Mouse (Mus musculus) right cerebral cortex, postnatal 4 days (tissue): ENCODE results near the gene Tmem114.

Experiments
- DNase-seq: peaks from one replicate; pipeline ENCODE4 v3.0.0-alpha.2; 2022

The Tmem114 gene

DNA sequence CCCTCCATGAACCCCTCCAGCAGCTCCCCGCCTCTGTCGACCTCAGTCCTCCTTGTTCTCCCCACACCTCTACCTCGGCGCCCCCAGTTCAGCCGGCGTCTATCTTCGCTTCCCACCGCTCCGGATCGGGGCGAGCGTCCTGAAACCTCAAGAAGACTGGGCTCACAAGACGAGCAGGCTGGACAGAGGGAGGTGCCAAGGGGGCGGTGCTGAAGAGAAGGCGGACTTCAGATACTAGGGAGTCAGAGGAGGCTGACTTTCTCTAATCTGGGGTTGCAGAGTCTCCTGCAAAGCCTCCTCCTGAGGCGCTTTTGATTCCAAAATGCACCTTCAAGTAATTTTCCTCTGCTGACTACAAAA, at the start of gene Tmem114:
Gene Tmem114 (minus strand): TSS at position 166 of the 360 bp plus-strand sequence.
- no peak for DNase-seq

DNA sequence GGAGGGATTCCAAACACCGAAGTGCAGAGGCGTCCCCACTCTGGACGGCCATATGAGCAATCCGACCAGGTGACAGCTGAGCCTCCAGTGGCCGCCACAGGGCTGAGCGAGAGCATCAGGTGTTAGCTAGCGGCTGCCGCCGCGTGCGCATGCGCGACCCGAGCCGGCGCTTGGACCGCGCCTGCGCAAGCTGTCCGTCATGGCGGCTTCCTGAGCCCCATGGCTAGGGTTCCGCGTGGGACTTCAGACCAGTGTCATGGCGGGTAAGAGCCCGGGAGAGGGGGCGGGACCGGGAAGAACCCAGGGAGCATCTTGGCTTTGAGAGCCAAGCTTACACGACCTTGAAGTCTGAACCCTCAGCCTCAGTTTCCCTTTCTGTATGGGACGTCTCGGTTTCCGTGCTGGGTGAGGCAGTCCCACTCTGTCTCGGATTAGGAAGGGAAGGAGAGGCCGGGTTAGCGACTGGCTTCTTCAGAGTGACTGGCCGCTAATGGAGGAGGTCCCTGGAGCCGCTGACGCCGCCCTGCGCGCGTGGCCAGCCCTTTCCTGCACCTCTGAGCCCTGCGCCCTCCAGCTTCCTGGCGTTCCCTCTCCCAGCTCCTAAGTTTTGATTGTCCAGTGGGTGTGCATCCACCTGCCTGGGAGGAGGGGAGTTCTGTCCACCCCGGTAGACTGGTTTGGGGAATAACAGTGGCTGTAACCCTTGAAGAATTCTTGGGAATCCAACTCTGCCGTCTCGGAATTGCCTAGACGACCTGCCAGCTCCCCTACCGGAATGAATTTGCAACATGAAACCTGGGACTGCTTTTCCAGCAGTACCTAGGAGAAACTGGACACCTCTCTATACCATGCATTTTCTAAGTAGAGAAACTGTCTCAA, 45.9 kb upstream of the Tmem114 start, which contains the start of gene Mettl22:
Gene Mettl22 (plus strand): TSS at position 186 of the 879 bp plus-strand sequence.
- DNase-seq = peak; percentile 88

DNA sequence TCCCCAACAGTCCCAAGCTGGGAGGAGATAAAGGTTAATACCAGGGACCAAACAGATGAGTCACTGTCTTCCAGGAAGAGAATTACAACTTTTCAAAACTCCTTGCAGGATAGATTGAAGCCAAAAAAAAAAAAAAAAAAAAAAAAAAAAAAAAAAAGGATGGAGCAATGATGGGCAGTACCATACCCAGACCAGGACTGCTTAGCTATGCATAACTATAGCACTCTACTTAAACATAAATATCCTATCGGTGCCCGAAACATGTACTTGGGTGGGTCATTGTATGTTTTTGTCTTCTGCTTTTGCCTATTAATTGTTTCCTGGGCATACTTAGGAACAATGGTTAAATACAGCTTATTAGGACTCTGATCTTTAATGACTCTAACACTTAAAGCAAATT, 45.2 kb upstream of the Tmem114 start:
- DNase-seq = no peak

DNA sequence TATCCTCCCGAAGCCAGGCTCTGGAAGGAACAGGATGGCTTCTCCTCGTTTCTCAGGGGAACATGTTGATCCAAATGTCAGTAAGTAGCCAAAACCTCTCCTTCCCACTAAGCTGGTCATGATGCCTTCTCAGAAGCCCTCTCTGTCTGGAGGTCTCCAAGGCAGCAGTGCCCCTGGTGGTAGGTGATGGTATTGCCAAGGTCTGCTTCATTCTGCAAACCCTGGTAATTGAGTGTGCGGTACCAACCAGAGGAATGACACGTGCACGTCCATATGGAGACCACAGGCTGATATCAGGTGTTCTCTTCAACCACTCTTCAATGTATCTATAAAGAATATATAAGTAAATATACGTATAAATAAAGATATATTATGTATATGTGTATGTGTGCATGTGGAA, 34.2 kb upstream of the Tmem114 start:
- peak; percentile 58 for DNase-seq

DNA sequence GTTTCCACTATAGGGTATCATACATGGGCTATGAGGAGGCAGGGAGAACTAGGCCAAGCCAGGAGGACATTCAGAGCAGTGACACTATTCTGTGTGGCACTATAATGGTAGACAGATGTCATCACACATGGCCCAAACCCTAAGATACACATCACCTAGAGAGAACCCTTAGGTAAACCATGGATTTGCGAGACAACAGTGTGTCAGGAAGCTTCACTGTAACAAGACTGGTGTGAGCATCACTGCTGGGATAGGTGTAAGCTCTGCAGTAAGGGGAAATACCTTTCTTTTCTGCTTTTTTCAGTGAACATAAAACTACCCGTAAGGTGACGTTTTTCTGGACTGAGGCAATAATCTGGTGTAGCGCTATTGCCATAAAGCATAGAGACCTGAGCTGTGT, 33.5 kb upstream of the Tmem114 start:
- DNase-seq = no peak

DNA sequence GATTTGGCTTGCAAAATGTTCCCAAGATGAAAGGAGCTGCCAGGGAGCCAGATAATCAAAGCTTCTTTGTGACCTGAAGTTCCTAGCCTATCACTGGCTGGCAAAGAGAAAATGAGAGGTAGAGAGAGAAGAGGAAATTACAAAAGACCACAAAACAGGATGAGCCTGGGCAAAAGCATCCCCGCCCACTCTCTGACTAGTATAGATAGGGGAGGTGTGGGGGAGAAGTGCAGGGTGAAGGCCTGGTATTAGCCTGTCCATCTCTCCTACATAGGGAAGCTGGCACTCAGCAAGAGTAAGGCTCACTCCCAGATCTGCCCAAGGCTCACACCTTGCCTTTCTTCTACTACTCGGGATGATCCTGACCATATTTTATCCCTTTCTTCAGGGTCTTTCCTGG, 30.3 kb upstream of the Tmem114 start:
- no peak for DNase-seq

DNA sequence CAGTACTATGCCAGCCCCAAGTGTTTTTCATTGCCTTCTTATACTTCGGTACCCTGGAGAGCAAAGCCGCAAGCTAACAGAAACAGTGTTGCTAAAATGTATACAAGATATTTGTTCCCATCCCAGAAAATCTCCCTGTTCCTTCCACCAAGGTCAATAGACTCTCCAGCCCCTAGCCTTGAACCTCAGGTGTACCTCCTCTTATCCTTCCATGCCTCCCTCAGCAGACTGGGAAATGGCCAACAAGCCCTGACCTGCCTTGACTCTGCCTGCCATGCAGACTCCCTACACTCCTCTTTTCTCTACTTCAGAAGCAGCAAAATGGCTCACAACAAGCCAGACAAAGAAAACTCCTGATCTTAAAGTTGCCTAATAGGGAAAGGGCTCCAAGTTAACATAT, 28.4 kb upstream of the Tmem114 start:
- DNase-seq = no peak

DNA sequence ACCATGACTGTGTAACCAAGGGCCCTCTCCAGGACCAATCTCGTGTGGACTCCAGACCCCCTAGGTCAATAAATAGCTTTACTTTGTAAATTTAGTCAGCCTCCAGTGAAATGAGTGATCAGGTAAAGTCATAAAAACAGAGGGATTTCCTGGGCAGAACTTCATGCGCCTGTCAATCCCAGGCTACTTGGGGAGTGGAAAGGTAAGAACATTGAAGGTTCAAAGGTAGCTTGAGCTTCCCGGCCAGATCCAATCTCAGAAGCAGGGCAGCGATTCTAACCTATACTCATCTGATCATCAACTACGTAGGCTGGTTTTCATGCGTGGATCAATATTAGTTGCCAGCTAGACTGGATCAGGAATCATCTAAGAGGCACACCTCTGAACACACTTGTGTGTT, 21.3 kb upstream of the Tmem114 start:
- DNase-seq = no peak

DNA sequence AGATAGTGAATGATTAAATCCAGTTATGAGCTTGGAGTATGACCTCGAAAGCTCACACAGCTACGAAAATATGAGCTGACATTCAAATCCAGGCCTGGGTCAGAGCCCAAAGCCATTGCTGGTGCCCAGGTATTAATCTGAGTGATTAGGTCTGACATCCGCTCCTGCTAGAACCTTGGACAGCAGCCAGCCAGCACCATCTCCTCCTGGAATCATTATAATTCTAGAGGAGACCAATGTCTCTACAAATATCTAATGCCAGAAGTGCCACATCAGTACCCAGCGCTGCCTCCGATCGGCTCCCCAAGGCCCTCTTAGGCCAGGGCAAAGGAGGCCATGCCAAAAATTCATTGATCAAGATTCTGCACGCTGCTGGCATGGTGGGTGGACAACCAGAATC, 20.0 kb upstream of the Tmem114 start:
- no peak for DNase-seq

DNA sequence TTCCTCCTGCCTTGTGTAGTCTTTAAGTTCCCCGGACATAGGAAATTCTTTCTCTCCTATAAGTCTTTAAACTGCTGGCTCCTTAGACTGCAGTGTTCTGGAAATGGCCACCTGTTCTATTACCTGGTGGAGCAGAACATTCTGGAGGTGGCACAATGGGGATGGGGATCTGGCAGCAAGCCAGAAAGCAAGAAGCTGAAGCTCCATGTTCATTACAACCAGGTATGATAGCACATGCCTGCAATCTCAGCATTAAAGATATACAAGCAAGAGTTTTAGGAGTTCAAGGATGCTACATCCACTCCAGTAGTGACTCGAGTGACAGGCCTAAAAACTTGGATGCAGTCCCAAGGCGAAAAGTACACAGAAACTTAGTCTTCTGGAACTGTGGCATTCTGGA, 7.7 kb upstream of the Tmem114 start:
- no peak for DNase-seq

DNA sequence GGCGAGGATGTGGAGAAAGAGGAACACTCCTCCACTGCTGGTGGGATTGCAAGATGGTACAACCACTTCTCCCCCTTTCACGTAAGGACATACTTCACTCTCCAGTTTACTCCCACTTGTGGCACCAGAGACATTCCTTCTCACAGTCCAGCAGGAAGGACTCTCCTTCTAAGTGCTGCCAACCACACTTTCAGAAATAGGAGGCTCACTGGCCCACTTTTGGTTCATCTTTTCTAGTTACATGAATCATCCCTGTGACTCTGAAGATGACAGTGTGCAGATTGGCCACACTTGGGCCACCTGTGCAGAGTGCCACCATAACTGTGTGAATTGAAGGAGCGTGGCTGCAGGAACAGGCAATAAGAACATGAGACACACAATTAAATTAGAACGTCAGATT, 4.6 kb upstream of the Tmem114 start:
- DNase-seq = no peak

DNA sequence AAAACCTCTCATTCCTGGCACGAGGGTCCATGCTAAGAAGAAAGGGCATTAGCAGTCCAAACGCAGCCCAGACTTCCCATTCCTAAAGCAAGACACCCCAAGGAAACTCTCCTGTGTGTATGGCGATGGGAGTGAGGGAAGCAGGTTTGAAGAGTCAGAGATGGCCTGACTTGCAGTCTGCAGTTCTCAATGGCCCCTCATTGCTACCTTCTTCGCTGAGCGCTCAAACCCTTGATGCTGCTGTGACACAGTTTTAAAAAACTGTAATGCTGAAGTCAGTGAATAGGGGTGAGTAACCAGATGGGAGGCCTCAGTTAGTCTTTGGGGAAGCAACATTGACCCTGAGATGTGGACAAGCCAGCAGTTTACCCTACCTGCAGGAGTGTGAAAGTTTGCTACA, 800 bp upstream of the Tmem114 start:
- DNase-seq = no peak

DNA sequence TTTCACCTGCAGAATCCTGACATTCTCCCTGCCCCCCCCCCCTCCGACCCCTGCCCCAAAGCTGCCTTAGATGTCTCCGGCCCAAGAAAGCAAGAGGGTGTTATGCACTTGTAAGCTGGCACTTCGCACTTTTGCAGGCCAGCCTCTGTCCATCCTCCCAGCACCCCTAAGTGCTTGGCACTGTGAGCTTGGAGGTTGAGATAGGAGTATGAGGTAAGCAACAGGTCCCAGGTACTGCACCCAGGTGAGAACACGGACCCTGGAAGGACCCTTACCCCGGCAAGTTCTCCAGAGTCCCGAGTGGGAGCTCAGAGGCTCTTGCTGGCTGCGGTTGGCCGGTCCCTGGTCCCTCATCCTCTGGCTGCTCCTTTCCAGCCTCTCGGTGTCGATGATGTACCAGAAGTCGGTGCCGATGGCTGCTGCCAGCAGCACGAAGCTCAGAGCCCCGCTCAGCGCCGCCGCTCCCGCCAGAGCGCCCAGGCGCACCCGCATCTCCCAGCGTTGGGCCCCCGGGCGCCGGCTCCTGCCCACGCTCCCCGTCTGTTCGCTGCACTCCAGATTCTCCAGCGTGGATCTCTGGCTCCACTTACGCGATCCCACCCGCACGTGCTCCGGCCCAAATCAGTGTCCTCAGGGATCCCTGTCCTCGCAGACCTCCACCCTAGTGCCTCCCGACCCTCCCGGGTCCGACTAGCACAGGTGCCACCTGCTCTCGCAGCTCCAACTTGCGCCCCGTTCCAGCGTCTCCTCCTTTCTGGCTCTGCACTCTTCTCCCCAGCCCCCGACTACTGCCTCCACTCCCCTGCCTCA, 570 bp downstream of the Tmem114 start:
- DNase-seq = no peak

DNA sequence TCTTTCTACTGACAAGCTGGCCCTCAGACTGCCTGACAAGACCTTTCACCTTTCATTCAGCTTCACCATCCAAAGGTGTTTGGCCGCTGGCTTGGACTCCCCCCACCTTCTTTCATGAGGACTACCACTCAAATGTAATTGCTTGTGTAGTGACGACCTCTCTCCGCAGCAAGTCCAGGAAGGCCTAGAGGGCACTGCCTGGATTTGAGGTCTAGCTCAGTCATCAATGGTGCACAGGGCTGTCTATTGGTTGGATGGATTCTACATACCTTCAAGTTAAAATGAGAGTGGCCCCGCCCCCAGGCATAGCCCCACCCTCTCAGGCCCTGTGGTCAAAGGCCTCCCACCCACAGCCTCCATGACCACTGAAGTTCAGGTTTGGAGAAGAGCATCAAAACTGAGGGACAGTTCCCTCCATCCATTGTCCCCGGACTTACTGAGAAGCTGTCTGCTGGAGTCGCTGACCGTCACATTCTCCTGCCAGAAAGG, 1.3 kb downstream of the Tmem114 start:
- no peak for DNase-seq

DNA sequence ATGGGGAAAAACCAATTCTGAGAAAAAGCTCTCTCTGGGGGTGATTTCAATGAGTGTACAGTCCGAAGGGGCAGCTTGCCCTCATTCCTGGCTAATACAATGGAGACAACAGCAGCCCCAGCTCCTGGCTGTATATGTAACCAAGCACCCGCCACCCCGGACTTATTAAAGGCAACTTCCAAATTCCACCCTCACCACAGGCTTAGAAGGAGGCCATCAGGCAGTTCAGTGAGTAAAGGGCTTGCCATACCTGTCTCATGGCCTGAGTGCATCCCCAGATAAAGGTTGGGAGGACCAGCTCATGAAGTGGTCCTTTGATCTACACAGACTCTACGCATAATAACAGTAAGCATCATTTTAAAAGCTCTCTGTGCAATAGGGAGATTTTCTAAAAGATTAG, 4.1 kb downstream of the Tmem114 start:
- DNase-seq = no peak

DNA sequence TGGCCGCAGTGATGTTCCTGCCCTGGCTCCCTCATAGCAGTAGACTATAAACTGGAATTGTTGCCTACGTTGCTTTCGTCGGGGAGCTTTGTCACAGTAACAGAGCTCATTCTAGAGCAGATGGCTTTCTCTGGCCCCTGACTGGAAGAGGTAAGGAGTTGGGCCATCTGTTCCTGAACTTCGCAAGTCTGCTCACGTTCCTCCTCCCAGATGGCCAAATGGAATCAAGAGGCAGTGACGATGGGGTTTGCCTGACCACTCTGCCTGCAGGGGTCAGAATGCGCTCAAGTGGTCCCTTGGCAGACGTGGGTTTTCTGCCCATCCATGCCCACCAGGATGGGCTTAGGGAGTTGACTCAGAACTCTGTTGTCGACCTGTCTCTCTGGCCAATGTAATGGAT, 4.6 kb downstream of the Tmem114 start:
- DNase-seq = no peak

DNA sequence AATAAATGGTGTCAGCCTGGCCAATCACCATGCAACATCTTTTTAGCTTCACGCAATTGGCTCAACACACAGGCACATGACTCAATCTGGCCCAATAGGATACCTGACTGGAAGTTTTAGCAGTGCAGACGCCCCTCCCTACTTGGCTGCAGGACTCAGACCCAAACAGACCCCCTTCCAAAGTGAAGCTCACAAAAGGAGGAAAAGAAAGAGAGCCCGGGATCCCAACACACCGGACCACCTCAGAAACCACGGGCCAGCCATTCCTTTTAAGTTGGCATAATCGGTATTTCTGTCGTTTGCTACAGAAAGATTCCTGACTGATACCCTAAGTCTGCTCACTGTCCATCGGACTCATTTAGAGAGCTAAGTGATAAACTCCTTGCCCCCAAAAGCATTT, 5.3 kb downstream of the Tmem114 start:
- DNase-seq = no peak

DNA sequence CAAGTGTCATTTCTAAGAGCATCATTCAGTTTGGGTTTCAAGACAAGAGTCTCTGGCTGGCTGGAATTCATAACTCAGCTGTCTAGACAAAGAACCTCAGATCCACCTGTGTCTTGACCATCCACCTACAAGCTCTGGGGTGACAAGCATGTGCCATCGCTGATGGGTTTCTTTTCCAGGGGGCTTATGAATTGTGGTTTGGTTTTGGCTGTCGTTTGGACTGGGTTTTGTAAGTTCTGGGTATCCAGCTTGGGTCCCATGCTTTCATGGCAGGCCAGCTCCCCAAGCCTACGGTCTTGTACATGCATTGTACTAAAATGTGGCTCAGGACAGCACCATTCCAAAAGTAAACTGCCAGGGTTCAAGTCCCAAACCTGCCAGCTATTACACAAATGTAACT, 6.8 kb downstream of the Tmem114 start:
- no peak for DNase-seq

DNA sequence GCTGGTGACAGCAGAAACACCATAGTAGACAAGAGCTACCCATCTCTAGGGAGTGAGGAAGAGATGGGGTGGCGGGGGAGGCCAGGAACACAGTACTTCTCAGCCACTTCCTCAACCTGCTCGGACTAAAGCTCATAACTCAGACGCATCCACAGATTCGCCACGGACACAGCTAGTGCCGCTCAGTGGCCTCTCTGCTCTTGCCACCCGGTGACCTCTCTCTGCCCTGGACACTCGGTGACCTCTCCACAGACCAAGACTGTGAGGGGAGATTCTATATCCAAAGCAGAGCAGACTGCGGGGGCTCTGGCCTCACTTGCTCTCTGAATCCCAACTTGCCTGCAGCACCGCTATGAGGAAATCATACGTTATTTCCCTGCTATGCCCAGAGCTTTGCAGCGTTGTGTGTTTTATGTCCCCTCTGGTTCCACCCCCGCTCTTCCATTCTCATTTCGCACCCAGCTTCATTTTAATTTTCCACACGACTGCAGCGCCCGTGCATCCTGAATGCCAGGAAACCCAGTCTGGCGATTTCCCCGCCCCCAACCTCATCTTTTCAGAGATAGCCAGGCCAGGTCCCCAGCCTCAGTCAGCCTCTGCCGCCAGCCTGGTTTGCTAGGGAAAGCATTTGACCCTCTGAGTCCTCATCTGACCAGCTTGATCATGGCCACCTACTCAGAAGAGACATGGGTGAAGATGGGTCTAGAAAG, 7.8 kb downstream of the Tmem114 start:
- no peak for DNase-seq

DNA sequence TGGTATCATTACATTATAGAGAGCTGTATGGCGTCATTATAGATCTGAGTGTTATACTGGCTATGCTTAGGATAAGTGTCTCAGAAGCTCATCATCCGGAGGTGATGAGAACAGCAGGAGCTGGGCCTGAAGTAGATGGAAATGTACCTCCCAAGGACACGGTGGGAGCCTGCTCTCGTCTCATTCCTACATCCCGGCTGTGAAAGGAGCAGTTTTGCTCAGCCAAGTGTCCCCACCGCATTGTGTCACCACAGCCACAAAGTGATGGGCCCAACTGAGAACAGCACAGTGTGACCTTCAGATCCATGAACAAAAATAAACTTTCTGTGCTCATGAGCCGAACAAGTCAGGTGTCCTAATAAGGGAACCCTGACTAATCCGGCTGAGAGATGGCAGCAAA, 8.9 kb downstream of the Tmem114 start:
- DNase-seq = no peak

DNA sequence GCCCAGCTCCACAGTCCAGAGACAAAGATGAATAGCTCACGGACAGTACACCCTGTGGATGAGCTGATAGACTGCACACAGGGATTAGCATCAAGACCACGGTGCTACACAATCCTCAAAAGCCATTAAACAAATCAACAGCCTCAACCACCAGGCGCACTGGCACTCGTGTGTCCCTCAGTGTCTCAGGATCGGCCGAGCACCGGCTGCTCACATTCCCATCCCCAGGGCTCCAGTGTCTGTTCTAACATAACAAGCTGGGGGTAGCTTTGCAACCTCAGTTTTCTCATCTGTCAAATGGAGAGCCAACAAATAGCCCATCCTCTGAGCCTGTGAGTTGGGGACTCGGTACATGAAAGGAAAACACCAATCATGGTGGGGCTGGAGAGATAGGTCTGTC, 11.5 kb downstream of the Tmem114 start:
- no peak for DNase-seq

DNA sequence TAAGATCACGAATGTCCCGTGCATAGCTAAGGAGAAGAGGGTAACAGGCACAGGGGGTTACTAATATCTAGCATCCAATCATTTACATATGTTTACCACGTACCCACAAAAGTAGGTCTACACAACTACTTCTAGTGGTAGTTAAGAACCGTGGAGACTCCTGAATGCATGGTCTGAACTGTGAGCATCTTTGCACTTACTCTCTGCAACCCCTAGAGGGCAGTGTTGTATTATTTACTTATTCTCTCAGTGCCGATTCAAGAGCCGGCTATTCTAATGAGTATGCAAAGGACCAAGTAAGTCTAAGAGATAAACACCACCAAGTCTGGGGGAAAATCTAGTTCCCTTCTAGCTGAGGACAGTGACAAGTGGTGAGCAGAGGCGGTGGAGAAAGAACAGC, 12.7 kb downstream of the Tmem114 start:
- no peak for DNase-seq

DNA sequence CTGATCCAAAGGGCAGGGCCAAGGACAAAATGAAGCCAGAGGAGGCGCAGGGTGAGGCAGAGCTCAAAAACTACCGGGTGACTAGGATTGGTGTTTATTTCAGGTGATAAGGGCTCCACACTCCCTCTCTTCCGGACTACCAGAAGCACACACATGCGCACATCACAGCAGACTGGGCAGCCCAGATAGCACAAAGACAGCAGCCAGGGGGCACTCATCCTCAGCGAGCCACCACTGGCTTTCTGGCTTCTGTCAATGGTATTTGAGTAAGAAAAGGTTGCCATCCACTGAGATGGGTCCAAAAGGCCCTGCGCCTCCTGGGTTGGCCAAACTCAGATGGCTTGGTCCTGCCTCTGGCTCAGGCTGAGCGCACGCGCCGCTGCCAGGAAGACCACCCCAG, 15.7 kb downstream of the Tmem114 start:
- DNase-seq = no peak
